Mouse (Mus musculus) MEL (cell line): ENCODE measurements around the gene Fam214a.

Experiments
- CTCF ChIP-seq, 3 experiments: IDR thresholded peaks in 2 of 3; conservative IDR thresholded peaks in 1 of 3; 2 replicates each; pipeline ENCODE4 v1.5.1; 2011 to 2012; ENCODE audit warnings: low read length in 3 of 3, low read depth in 2 of 3, mild to moderate bottlenecking in 2 of 3, improper control_type of control experiment in 1 of 3, inconsistent platforms in 1 of 3, mixed read lengths in 1 of 3, moderate library complexity in 1 of 3; ENCODE audit not compliant: control insufficient read depth in 1 of 3, insufficient read depth in 1 of 3, poor library complexity in 1 of 3, severe bottlenecking in 1 of 3
- ELF1 ChIP-seq: IDR thresholded peaks from 2 replicates; pipeline ENCODE4 v1.6.1; 2014; ENCODE audit warnings: low read depth, mild to moderate bottlenecking, inconsistent platforms, low read length, improper control_type of control experiment, moderate library complexity
- EP300 ChIP-seq, 2 experiments: IDR thresholded peaks; 2 replicates each; pipeline ENCODE4 v1.6.1; 2011; ENCODE audit warnings: improper control_type of control experiment in 2 of 2, low read length in 2 of 2, low read depth in 1 of 2, mild to moderate bottlenecking in 1 of 2
- MYB ChIP-seq: IDR thresholded peaks from 2 replicates; pipeline ENCODE4 v1.6.1; 2011; ENCODE audit warnings: mild to moderate bottlenecking, low read depth, low read length, improper control_type of control experiment
- POLR2A ChIP-seq, 2 experiments: IDR thresholded peaks; 2 replicates each; pipeline ENCODE4 v1.6.1; 2011 to 2012; ENCODE audit warnings: low read length in 2 of 2, mild to moderate bottlenecking in 2 of 2, control low read depth in 1 of 2, improper control_type of control experiment in 1 of 2, low read depth in 1 of 2, moderate library complexity in 1 of 2; ENCODE audit not compliant: control insufficient read depth in 1 of 2, insufficient read depth in 1 of 2, poor library complexity in 1 of 2
- RAD21 ChIP-seq: IDR thresholded peaks from 2 replicates; pipeline ENCODE4 v1.6.1; 2011; ENCODE audit warnings: mild to moderate bottlenecking, low read depth, low read length, improper control_type of control experiment
- UBTF ChIP-seq: IDR thresholded peaks from 2 replicates; pipeline ENCODE4 v1.6.1; 2012; ENCODE audit warnings: low read depth, mild to moderate bottlenecking, inconsistent platforms, low read length, improper control_type of control experiment, moderate library complexity, borderline replicate concordance; ENCODE audit not compliant: insufficient read depth
- ZNF384 ChIP-seq: IDR thresholded peaks from 2 replicates; pipeline ENCODE4 v1.6.1; 2012; ENCODE audit warnings: low read depth, mild to moderate bottlenecking, inconsistent platforms, low read length, improper control_type of control experiment

GRCm38 (mm10) chr9:75004203-75004602 is 51.5 kb downstream of the Fam214a start:
- no peak for TF ChIP-seq ZNF384
- no peak for TF ChIP-seq CTCF (IDR thresholded peaks at IDR 0.05 in 2 of 3, conservative IDR thresholded peaks at IDR 0.05 in 1 of 3; ENCODE audit: control insufficient read depth in 1 of 3, insufficient read depth in 1 of 3, low read depth in 2 of 3, low read length in 3 of 3, poor library complexity in 1 of 3, severe bottlenecking in 1 of 3)
- no peak for TF ChIP-seq UBTF
- TF ChIP-seq RAD21, result no peak
- TF ChIP-seq EP300 (IDR thresholded peaks at IDR 0.05; ENCODE audit: low read depth in 1 of 2, low read length in 2 of 2), result no peak
- no peak for TF ChIP-seq POLR2A (IDR thresholded peaks at IDR 0.05; ENCODE audit: control insufficient read depth in 1 of 2, insufficient read depth in 1 of 2, low read depth in 1 of 2, low read length in 2 of 2, poor library complexity in 1 of 2)
- TF ChIP-seq MYB, result no peak
- no peak for TF ChIP-seq ELF1
